Mouse (Mus musculus): ENCODE data around the gene Svs3b. TPM values are rescaled to one million over a fixed set of nuclear protein-coding genes. Genes with fewer than 3 reads are reported as not detected.
"Not testable (repeated sequence)": the region's sequence is repeated elsewhere in the genome, so short reads cannot be mapped to it uniquely, and the experiment has no call there.

The Svs3b gene
- polyA plus RNA-seq, 1 experiment from 2014 or later: not detected

- Histone ChIP-seq H3K4me3 (ENCODE audit: low read depth, low read length) (no peak overlapping the region), H3K27me3 (replicated peaks; ENCODE audit: control insufficient read depth, insufficient read depth, low read length) (no peaks in the 10 kb centered on the region), H3K9ac (ENCODE audit: low read length) (no peak overlapping the region), H3K4me1 (replicated peaks; ENCODE audit: control insufficient read depth, insufficient read depth, low read length) (no peaks in the 10 kb centered on the region), H3K27ac (ENCODE audit: low read depth) (no peak overlapping the region), H3K4me2 (ENCODE audit: low read length) (no peak overlapping the region), H3K36me3 (ENCODE audit: control insufficient read depth, insufficient read depth, low read length) (no peaks in the 10 kb centered on the region), H3K9me3 (ENCODE audit: control insufficient read depth, low read length) (no peaks in the 10 kb centered on the region)
- WGBS: 85% methylated on average over 4 of the region's 4 CpGs
- DNase-seq (ENCODE audit: low spot score): no peak
- ATAC-seq (replicated peaks; ENCODE audit: low FRiP score, low TSS enrichment, low read depth): no peak
These were observed 45.5 kb downstream of the Svs3b start for GRCm38 (mm10) chr2:164210892-164211291.

- no peak for ATAC-seq (replicated peaks; ENCODE audit: low FRiP score, low TSS enrichment, low read depth)
- no peak overlapping the region for H3K27ac ChIP-seq (ENCODE audit: low read depth)
- H3K4me3 ChIP-seq (ENCODE audit: low read depth, low read length): no peak overlapping the region
- no peaks in the 10 kb centered on the region for H3K4me1 ChIP-seq (replicated peaks; ENCODE audit: control insufficient read depth, insufficient read depth, low read length)
- no peaks in the 10 kb centered on the region for H3K9me3 ChIP-seq (ENCODE audit: control insufficient read depth, low read length)
- H3K4me2 ChIP-seq (ENCODE audit: low read length): no peak overlapping the region
- 72% methylated on average over 4 of the region's 4 CpGs for WGBS
- H3K27me3 ChIP-seq (replicated peaks; ENCODE audit: control insufficient read depth, insufficient read depth, low read length): no peaks in the 10 kb centered on the region
- no peak for DNase-seq (ENCODE audit: low spot score)
- no peaks in the 10 kb centered on the region for H3K36me3 ChIP-seq (ENCODE audit: control insufficient read depth, insufficient read depth, low read length)
- H3K9ac ChIP-seq (ENCODE audit: low read length): no peak overlapping the region
These were observed 49.8 kb downstream of the Svs3b start for GRCm38 (mm10) chr2:164206676-164207075.

- not testable (repeated sequence) for H3K4me1 ChIP-seq (replicated peaks; ENCODE audit: control insufficient read depth, insufficient read depth, low read length); H3K9me3 ChIP-seq (ENCODE audit: control insufficient read depth, low read length); ATAC-seq (replicated peaks; ENCODE audit: low FRiP score, low TSS enrichment, low read depth); H3K27ac ChIP-seq (ENCODE audit: low read depth); DNase-seq (ENCODE audit: low spot score); H3K4me3 ChIP-seq (ENCODE audit: low read depth, low read length); H3K4me2 ChIP-seq (ENCODE audit: low read length); H3K9ac ChIP-seq (ENCODE audit: low read length); H3K27me3 ChIP-seq (replicated peaks; ENCODE audit: control insufficient read depth, insufficient read depth, low read length); H3K36me3 ChIP-seq (ENCODE audit: control insufficient read depth, insufficient read depth, low read length)
- WGBS: 93% methylated on average over 10 of the region's 10 CpGs
These were observed 50.4 kb downstream of the Svs3b start for GRCm38 (mm10) chr2:164206011-164206410.

Other genes with a start within 250 kb of the Svs3b start
- gene Pabpc1l, start 231.2 kb downstream of the Svs3b start, polyA plus RNA-seq (2014; fragmentation: Nextera tagmentation; extraction: Ambion mirVana): 0.73 and 1.5 TPM in 2 replicates
- gene Stk4, start 186.3 kb downstream of the Svs3b start, polyA plus RNA-seq (2014; fragmentation: Nextera tagmentation; extraction: Ambion mirVana): 27.8 and 29.1 TPM in 2 replicates
- gene Tomm34, start 185.5 kb downstream of the Svs3b start, polyA plus RNA-seq (2014; fragmentation: Nextera tagmentation; extraction: Ambion mirVana): 65.9 and 69.4 TPM in 2 replicates
- gene Kcns1, start 85.5 kb downstream of the Svs3b start, polyA plus RNA-seq (2014; fragmentation: Nextera tagmentation; extraction: Ambion mirVana): 0.12 and 0.43 TPM in 2 replicates
- gene Wfdc5, start 73.9 kb downstream of the Svs3b start, polyA plus RNA-seq (2014; fragmentation: Nextera tagmentation; extraction: Ambion mirVana): not detected in 2 replicates
- not detected in 2 replicates for gene Wfdc12, start 66.0 kb downstream of the Svs3b start, polyA plus RNA-seq (2014; fragmentation: Nextera tagmentation; extraction: Ambion mirVana)
- not detected in 2 replicates for gene Wfdc15a, start 56.5 kb downstream of the Svs3b start, polyA plus RNA-seq (2014; fragmentation: Nextera tagmentation; extraction: Ambion mirVana)
- 18.9 and 31.3 TPM in 2 replicates for gene Wfdc15b, start 35.0 kb downstream of the Svs3b start, polyA plus RNA-seq (2014; fragmentation: Nextera tagmentation; extraction: Ambion mirVana)
- gene Svs2, start 18.2 kb downstream of the Svs3b start, polyA plus RNA-seq (2014; fragmentation: Nextera tagmentation; extraction: Ambion mirVana): not detected in 2 replicates
- not detected in 2 replicates for gene Svs4, start 21.8 kb upstream of the Svs3b start, polyA plus RNA-seq (2014; fragmentation: Nextera tagmentation; extraction: Ambion mirVana)
- not detected in 2 replicates for gene Svs3a, start 32.6 kb upstream of the Svs3b start, polyA plus RNA-seq (2014; fragmentation: Nextera tagmentation; extraction: Ambion mirVana)
- not detected in 2 replicates for gene Svs6, start 60.1 kb upstream of the Svs3b start, polyA plus RNA-seq (2014; fragmentation: Nextera tagmentation; extraction: Ambion mirVana)
- 0.31 TPM in 1 of 2 replicates, not detected in the other for gene Svs5, start 76.1 kb upstream of the Svs3b start, polyA plus RNA-seq (2014; fragmentation: Nextera tagmentation; extraction: Ambion mirVana)
- gene Slpi, start 132.5 kb upstream of the Svs3b start, polyA plus RNA-seq (2014; fragmentation: Nextera tagmentation; extraction: Ambion mirVana): 0.32 TPM in 1 of 2 replicates, not detected in the other
- gene Rbpjl, start 146.5 kb upstream of the Svs3b start, polyA plus RNA-seq (2014; fragmentation: Nextera tagmentation; extraction: Ambion mirVana): 0.07 and 10.4 TPM in 2 replicates
- 1.7 and 1.9 TPM in 2 replicates for gene Matn4, start 148.5 kb upstream of the Svs3b start, polyA plus RNA-seq (2014; fragmentation: Nextera tagmentation; extraction: Ambion mirVana)
- gene Sdc4, start 187.2 kb upstream of the Svs3b start, polyA plus RNA-seq (2014; fragmentation: Nextera tagmentation; extraction: Ambion mirVana): 104 and 110 TPM in 2 replicates
- gene Sys1, start 200.3 kb upstream of the Svs3b start, polyA plus RNA-seq (2014; fragmentation: Nextera tagmentation; extraction: Ambion mirVana): 65.2 and 67.2 TPM in 2 replicates
- 11.6 and 17.4 TPM in 2 replicates for gene Gm20458, start 204.3 kb upstream of the Svs3b start, polyA plus RNA-seq (2014; fragmentation: Nextera tagmentation; extraction: Ambion mirVana)
- not detected in 2 replicates for gene Trp53tg5, start 217.1 kb upstream of the Svs3b start, polyA plus RNA-seq (2014; fragmentation: Nextera tagmentation; extraction: Ambion mirVana)
- 9.4 and 12.5 TPM in 2 replicates for gene Dbndd2, start 229.5 kb upstream of the Svs3b start, polyA plus RNA-seq (2014; fragmentation: Nextera tagmentation; extraction: Ambion mirVana)
- gene Pigt, start 240.9 kb upstream of the Svs3b start, polyA plus RNA-seq (2014; fragmentation: Nextera tagmentation; extraction: Ambion mirVana): 72.4 and 79.7 TPM in 2 replicates

Measured in intestine, embryonic 14.5 days (tissue).